Mouse (Mus musculus) kidney, postnatal 36 days (tissue): ENCODE measurements at regions not wholly inside any gene's neighbourhood (a gene's known extent, or its start where the extent isn't known, plus 50 kb on each side); places are given as distances from the start of the nearest gene placed in this dataset.

Experiments used
- DNase-seq, 2 experiments: peaks; one replicate each; pipeline ENCODE4 v3.0.0; 2021 to 2022; ENCODE audit warnings: mixed read lengths in 2 of 2

- no peak for DNase-seq
These were observed 64.8 kb downstream of the Dnajb9 start for GRCm38 (mm10) chr12:44145321-44145720.

DNA sequence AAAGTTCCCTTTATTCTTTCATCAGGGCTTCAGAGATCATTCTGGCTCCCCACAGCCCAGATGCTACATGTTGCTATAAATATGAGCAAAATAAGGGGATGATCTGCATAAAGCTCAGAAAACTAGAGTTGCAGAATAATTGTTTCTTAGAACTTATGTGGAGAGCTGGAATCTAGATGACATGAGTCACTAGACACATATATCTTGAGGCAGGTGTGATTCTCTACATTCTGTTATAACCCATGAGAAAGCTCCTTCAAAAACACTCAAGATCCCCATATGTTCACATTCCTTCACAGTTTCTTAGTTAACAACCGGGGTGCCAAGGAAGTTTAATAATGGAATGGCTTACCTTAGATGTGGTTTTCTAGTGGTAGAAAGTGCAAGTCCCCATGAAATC lies 71.1 kb downstream of the Dnajb9 start:
- DNase-seq, result no peak

GRCm38 (mm10) chr12:44128874-44129273 lies 81.3 kb downstream of the Dnajb9 start:
- DNase-seq, result no peak

- no peak for DNase-seq
These were observed 105.0 kb downstream of the Dnajb9 start for GRCm38 (mm10) chr12:44105085-44105484.

DNA sequence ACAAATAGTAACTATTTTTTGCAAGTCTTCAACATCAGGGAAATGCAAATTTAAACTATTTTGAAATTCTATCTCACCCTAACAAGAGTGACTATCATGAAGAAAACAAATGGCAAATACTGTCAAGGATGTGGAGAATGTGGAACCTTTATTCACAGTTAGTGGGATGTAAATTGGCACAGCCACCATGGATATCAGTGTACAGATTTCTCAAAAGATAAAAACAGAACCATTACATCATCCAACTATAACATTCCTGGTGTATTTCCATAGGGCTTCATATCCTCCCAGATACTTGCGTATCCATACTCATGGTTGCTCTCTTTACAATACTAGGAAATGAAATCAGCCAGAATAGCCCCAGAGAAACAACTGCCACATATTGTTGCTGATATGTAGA lies 110.9 kb downstream of the Dnajb9 start:
- DNase-seq, result no peak

DNA sequence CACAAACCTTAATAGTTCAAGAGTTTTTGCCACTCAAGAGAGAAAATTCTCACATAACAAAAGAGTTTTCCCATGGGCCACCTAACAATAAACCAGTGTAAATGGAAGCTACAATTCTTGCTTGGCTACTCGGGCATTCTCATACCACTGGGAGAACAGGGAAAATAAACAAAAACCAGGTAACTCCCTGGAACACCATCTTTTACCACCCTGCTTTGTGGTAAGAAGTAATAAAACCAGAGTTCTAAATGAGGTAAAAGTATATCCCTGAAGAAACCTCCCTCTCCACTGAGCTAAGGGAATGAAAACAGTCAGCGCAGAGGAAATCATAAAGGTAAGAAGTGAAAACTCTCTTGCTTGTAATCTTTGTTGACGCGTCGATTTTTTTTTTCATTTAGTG lies 138.4 kb downstream of the Dnajb9 start:
- no peak for DNase-seq

DNA sequence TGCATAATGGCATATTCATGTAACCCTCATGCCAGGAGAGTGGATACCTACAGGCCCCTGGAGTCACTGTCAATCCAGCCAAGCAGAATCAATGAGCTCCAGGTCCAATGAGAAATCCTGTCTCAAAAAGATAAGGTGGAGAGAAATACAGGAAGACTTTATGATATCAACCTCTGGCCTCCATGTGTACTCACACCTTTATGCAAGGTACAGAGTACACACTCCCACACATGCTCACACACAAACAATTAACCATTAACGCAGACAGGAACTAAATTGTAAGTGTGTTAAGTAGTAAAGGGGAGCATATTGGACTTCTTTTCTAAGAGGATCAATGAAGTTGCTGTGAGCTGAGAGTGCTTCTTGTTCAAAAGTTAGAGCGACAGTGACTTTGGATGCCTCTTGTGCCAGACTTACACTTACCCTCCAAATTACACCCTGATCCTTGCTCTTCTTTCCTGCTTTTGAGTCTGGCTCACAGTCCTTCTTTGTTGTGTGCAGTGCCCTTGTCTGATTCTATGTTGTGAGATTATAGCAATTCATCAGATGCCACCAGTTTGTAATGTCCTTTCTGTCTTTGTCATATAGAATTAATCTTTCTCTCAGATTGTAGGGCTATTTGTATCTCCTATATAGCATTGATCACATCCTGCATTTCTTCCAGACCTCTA lies 153.5 kb downstream of the Dnajb9 start:
- DNase-seq, result no peak

GRCm38 (mm10) chr12:44045806-44046205 lies 164.3 kb downstream of the Dnajb9 start:
- DNase-seq, result no peak

- DNase-seq, result no peak
These were observed 165.6 kb downstream of the Dnajb9 start for GRCm38 (mm10) chr12:44044388-44045105.

DNA sequence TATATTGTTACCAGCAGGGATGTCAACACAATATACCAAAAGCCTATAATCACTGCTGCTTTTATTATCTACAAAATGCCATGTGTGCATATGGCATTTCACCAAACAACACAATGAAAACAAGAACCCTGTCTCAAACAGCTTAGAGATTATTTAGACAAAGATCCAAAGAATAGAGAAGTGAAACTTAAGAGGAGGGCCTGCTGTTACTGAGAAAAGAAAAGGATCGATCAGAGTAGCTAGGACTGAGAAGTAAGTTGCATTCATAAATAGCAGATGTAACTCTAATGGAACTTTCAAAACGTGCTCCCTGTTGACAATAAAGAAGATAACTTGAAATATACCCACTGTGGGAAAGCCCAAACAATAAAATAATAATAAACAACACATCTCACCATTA lies 203.3 kb downstream of the Dnajb9 start:
- no peak for DNase-seq

- DNase-seq, result no peak
These were observed 226.6 kb downstream of the Dnajb9 start for GRCm38 (mm10) chr12:43983548-43983947.

DNA sequence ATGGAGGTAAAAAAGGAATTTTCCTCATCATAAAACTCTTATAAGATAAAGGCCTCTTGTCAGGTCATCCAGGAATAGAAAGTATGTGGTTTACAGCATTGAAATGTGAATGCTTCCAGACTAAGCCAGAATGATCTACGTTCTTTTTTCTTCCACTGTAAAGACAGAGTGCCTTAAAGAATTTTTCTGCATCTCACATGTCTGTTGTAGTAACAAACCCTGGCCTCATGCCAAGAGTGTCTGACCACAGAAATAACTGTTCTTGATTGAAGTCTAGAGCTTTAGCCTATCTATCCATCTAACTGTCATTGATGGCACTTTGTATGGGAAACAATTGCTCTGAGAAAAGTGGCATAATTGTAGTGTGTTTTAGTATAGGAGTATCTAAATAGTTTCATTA lies 246.2 kb downstream of the Dnajb9 start:
- no peak for DNase-seq

DNA sequence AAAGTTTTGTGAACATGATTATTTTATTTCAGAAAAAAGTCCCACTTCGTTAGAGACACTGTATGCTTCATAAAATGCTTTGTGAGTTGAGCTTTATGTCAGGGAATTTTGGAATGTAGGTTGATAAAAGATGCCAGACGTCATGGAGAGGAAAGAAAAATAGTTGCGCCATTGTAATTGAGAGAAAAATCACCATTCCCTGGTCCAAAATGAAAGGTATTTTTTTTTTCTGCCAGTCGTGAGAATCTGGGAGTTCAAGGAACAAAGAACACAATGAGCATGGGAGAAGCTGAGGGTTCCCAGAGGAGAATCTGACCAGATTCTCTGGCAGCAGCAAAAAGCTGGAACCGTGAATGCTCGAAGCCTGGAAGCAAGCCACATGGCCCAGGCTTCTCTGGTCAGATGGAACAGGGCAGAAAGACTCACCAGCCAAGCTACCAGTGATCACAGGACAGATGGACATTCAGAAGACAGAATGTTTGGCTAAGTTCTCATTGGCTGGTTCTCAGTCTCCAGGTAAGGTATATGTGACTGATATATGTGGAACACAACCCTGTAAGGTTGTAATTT lies 247.5 kb downstream of the Dnajb9 start:
- peak; percentile 0 to 48 for DNase-seq

DNA sequence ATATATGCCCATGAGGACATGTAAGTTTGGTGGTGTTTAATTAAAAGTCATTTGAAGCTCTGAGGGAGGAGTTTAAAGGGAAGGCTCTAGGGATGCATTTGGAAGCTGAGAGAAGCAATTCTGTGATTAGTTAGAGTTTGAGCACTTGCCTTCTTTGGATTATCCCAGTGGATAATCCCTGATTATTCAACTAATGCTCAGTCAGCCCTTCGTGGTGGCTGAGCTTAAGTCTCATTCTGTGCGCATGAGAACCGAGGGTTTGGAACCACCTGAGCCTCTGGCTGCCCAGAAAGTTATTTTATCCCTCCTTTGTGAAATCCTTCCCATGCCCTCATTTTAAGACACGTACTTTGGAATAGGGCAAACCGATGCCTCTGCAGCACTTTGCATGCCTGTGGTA lies 285.9 kb downstream of the Dnajb9 start:
- DNase-seq, result no peak

DNA sequence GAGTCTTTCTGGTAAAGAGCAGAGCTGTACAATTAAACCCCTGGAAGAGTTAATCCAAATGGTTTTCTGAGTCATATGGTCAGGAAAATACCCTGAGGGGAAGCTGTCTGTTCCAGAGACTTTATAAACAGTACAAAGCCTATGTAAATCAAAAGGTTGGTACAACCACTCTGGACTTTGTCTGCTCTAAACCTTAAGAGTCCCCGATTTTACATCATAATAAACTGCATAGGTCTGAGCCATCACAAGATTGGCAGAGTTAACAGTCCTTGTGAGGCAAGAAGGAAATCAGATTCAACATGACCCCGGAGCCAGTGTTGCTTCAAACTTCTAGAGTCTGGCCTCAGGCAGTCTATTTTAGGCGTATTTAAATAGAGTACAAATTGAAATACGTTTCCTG lies 289.7 kb downstream of the Dnajb9 start:
- no peak for DNase-seq

- no peak for DNase-seq
These were observed 291.0 kb downstream of the Dnajb9 start for GRCm38 (mm10) chr12:43919114-43919513.

GRCm38 (mm10) chr12:43916779-43917178 lies 293.3 kb downstream of the Dnajb9 start:
- no peak for DNase-seq

DNA sequence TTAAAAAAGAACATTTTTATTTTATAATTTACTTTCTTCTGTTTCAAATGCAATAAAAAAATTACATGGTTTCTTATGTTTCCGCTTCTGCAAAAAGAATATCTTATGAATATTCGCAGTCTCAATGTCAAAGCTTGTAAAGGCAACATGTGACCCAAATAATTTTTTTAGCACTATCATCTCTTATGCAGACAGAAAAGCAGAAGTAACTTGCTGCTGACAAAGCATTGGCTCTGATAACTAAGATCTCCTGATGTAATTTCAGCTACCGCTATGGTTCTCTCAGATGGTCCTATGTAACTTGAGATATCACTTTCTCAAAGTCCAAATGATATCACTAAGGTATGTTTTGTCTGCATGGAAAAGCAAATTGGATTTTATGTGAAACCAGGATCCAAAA lies 310.9 kb downstream of the Dnajb9 start:
- no peak for DNase-seq

GRCm38 (mm10) chr12:43885596-43885995 lies 324.5 kb downstream of the Dnajb9 start:
- no peak for DNase-seq

GRCm38 (mm10) chr12:43860479-43860878 lies 349.6 kb downstream of the Dnajb9 start:
- DNase-seq, result no peak

- DNase-seq, result no peak
These were observed 353.8 kb downstream of the Dnajb9 start for GRCm38 (mm10) chr12:43856370-43856769.

- DNase-seq, result no peak
These were observed 357.9 kb downstream of the Dnajb9 start for GRCm38 (mm10) chr12:43852246-43852645.

- DNase-seq, result no peak
These were observed 358.7 kb downstream of the Dnajb9 start for GRCm38 (mm10) chr12:43851264-43852009.
